Mouse (Mus musculus) small intestine, adult 2 months (tissue): ENCODE results near the gene Asb1.

ENCODE experiments used
- CTCF ChIP-seq: fragments of 200-500 bp; IDR thresholded peaks from 2 replicates; pipeline ENCODE4 v1.5.1; 2012; ENCODE audit warnings: low read depth, mild to moderate bottlenecking, control low read depth, inconsistent platforms, low read length, moderate library complexity, mixed read lengths; ENCODE audit not compliant: insufficient replicate concordance, insufficient read length; ENCODE audit errors: extremely low read depth
- POLR2A ChIP-seq: fragments of 200-500 bp; IDR thresholded peaks from 2 replicates; pipeline ENCODE4 v1.6.1; 2012; ENCODE audit warnings: low read depth, mild to moderate bottlenecking, control low read depth, inconsistent platforms, low read length, moderate library complexity

- TF ChIP-seq POLR2A (no peak), CTCF (no peak)
Measured at GRCm38 (mm10) chr1:91504615-91505014, 35.7 kb upstream of the Asb1 start.
